Mouse (Mus musculus): ENCODE data around the gene Tmem191c.

DNA sequence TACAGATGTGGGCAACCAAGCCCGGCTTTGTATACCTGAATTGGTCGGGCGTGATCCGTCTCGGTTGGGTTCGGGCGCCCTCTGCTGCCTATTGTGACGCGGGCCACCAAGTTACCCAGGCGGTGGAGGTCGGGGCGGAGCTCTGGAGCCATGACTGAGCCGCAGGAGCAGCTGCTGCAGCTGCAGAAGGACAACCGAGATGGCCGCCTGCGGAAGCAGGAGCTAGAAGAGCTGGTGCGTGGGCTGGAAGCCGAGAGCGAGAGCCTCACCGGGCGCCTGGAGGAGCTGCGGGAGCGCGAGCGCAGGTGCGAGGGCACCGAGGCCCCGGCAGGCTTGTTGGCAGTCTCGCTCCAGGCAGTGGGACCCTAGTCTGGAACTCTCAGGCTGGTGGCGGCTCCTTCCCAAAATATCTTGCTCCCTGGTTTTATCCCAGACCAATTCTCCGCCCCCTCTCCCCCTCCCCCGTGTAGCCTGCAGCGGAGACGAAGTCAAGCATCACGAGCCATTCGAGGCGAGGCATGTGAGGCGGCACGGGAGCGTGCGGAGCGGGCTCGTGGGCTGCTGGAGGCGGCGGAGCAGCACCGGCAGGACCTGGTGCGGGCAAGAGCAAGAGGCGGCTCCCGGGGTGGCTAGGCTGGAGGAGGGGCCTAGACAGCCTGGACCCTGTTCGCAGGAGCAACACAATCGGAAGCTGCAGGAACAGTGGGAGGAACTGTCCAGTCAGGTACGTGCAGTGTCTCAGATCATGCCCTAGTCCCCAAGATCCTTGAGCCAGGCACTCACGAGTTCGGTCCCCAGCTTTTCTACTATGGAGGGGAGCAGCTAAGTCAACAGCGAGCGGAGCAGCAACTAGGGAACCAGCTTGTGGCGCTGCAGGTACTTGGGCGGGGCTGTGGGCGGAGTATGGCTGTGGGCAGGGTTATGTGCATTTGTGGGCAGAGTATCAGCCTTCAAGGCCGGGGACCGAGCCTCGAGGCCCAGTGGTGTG lies 581 bp downstream of the Tmem191c start:
- TF ChIP-seq CTCF (IDR thresholded peaks at IDR 0.05; ENCODE audit: low read depth, low read length) (peak; percentile 68; the same call in 1 of the 2 replicates), POLR2A (IDR thresholded peaks at IDR 0.05; ENCODE audit: borderline replicate concordance, low read depth, low read length) (no peak)

Data from bone marrow macrophage, adult 2 months (primary cell).